Mouse (Mus musculus): ENCODE data around the gene Tssk1. TPM values are rescaled to one million over a fixed set of nuclear protein-coding genes. Genes with fewer than 3 reads are reported as not detected.

Gene Tssk1
- polyA plus RNA-seq, 1 experiment, result not detected

GRCm38 (mm10) chr16:17898462-17898861 is 4.4 kb downstream of the Tssk1 start, which contains the start of the genes Dgcr2 and Tssk2:
Gene Dgcr2 (minus strand): TSS chr16:17898562.
Gene Tssk2 (plus strand): TSS chr16:17898637.
- no peaks in the 10 kb centered on the region for H3K27me3 ChIP-seq (ENCODE audit: control insufficient read depth, insufficient read depth, low read length, poor library complexity, severe bottlenecking)
- TF ChIP-seq CTCF (IDR thresholded peaks at IDR 0.05; ENCODE audit: low read depth, low read length) (no peak), POLR2A (IDR thresholded peaks at IDR 0.05; ENCODE audit: insufficient read depth, low read length) (no peak), EP300 (IDR thresholded peaks at IDR 0.05; ENCODE audit: insufficient read depth, low read depth, low read length) (no peak)
- no peak within 1 kb of the TSS for H3K9ac ChIP-seq (ENCODE audit: low read depth, poor library complexity, severe bottlenecking)
- H3K4me1 ChIP-seq (ENCODE audit: control insufficient read depth, insufficient read depth, low read length), result no peaks in the 10 kb centered on the region
- H3K4me3 ChIP-seq (ENCODE audit: low read depth, low read length), result no peak within 1 kb of the TSS
- H3K9me3 ChIP-seq (replicated peaks; ENCODE audit: control insufficient read depth, insufficient read depth, low read length, poor library complexity, severe bottlenecking), result no peaks in the 10 kb centered on the region
- H3K27ac ChIP-seq (ENCODE audit: insufficient read depth, low read length), result no peak within 1 kb of the TSS
- H3K36me3 ChIP-seq (ENCODE audit: control insufficient read depth, insufficient read depth, low read length, poor library complexity, severe bottlenecking), result no peaks in the 10 kb centered on the region; the same call in 1 of the 2 replicates

- Histone ChIP-seq H3K4me1 (ENCODE audit: control insufficient read depth, insufficient read depth, low read length) (no peaks in the 10 kb centered on the region), H3K9me3 (replicated peaks; ENCODE audit: control insufficient read depth, insufficient read depth, low read length, poor library complexity, severe bottlenecking) (no peaks in the 10 kb centered on the region), H3K27me3 (ENCODE audit: control insufficient read depth, insufficient read depth, low read length, poor library complexity, severe bottlenecking) (peaks cover 11% of the 10 kb centered on the region; the same call in 1 of the 2 replicates), H3K4me3 (ENCODE audit: low read depth, low read length) (peak within 1 kb of the TSS; percentile 88), H3K27ac (ENCODE audit: insufficient read depth, low read length) (no peak within 1 kb of the TSS), H3K9ac (ENCODE audit: low read depth, poor library complexity, severe bottlenecking) (peak within 1 kb of the TSS; percentile 81), H3K36me3 (ENCODE audit: control insufficient read depth, insufficient read depth, low read length, poor library complexity, severe bottlenecking) (peaks cover 4% of the 10 kb centered on the region; the same call in 1 of the 2 replicates)
- peak; percentile 48 for TF ChIP-seq CTCF (IDR thresholded peaks at IDR 0.05; ENCODE audit: low read depth, low read length)
- TF ChIP-seq EP300 (IDR thresholded peaks at IDR 0.05; ENCODE audit: insufficient read depth, low read depth, low read length), result no peak
- no peak for TF ChIP-seq POLR2A (IDR thresholded peaks at IDR 0.05; ENCODE audit: insufficient read depth, low read length)
Observed at GRCm38 (mm10) chr16:17911052-17911595, 17.1 kb downstream of the Tssk1 start, which contains the start of gene Ess2. Gene Ess2 (minus strand): TSS chr16:17911348.

GRCm38 (mm10) chr16:17914307-17915249 is 20.6 kb downstream of the Tssk1 start, which contains the start of gene Gsc2:
Gene Gsc2 (minus strand): TSS chr16:17915059.
- Histone ChIP-seq H3K4me1 (ENCODE audit: control insufficient read depth, insufficient read depth, low read length) (no peaks in the 10 kb centered on the region), H3K36me3 (ENCODE audit: control insufficient read depth, insufficient read depth, low read length, poor library complexity, severe bottlenecking) (no peaks in the 10 kb centered on the region), H3K27ac (ENCODE audit: insufficient read depth, low read length) (no peak within 1 kb of the TSS), H3K9ac (ENCODE audit: low read depth, poor library complexity, severe bottlenecking) (peak within 1 kb of the TSS; percentile 60), H3K9me3 (replicated peaks; ENCODE audit: control insufficient read depth, insufficient read depth, low read length, poor library complexity, severe bottlenecking) (no peaks in the 10 kb centered on the region), H3K27me3 (ENCODE audit: control insufficient read depth, insufficient read depth, low read length, poor library complexity, severe bottlenecking) (peaks cover 11% of the 10 kb centered on the region; the same call in 1 of the 2 replicates), H3K4me3 (ENCODE audit: low read depth, low read length) (peak within 1 kb of the TSS; percentile 71)
- TF ChIP-seq POLR2A (IDR thresholded peaks at IDR 0.05; ENCODE audit: insufficient read depth, low read length) (no peak), CTCF (IDR thresholded peaks at IDR 0.05; ENCODE audit: low read depth, low read length) (no peak), EP300 (IDR thresholded peaks at IDR 0.05; ENCODE audit: insufficient read depth, low read depth, low read length) (no peak)

- H3K36me3 ChIP-seq (ENCODE audit: control insufficient read depth, insufficient read depth, low read length, poor library complexity, severe bottlenecking), result peaks cover 4% of the 10 kb centered on the region
- H3K4me1 ChIP-seq (ENCODE audit: control insufficient read depth, insufficient read depth, low read length), result no peaks in the 10 kb centered on the region
- no peak overlapping the region for H3K27ac ChIP-seq (ENCODE audit: insufficient read depth, low read length)
- TF ChIP-seq POLR2A (IDR thresholded peaks at IDR 0.05; ENCODE audit: insufficient read depth, low read length), result no peak
- no peak for TF ChIP-seq CTCF (IDR thresholded peaks at IDR 0.05; ENCODE audit: low read depth, low read length)
- TF ChIP-seq EP300 (IDR thresholded peaks at IDR 0.05; ENCODE audit: insufficient read depth, low read depth, low read length), result no peak
- H3K4me3 ChIP-seq (ENCODE audit: low read depth, low read length), result peak overlapping the region; percentile 10
- peak overlapping the region; percentile 61 for H3K9ac ChIP-seq (ENCODE audit: low read depth, poor library complexity, severe bottlenecking)
- H3K27me3 ChIP-seq (ENCODE audit: control insufficient read depth, insufficient read depth, low read length, poor library complexity, severe bottlenecking), result peaks cover 5% of the 10 kb centered on the region; the same call in 1 of the 2 replicates
- H3K9me3 ChIP-seq (replicated peaks; ENCODE audit: control insufficient read depth, insufficient read depth, low read length, poor library complexity, severe bottlenecking), result no peaks in the 10 kb centered on the region
Observed at GRCm38 (mm10) chr16:17920586-17920985, 26.6 kb downstream of the Tssk1 start.

- H3K36me3 ChIP-seq (ENCODE audit: control insufficient read depth, insufficient read depth, low read length, poor library complexity, severe bottlenecking), result peaks cover 9% of the 10 kb centered on the region
- H3K9ac ChIP-seq (ENCODE audit: low read depth, poor library complexity, severe bottlenecking), result peak overlapping the region; percentile 61
- H3K27ac ChIP-seq (ENCODE audit: insufficient read depth, low read length), result peak overlapping the region; percentile 86
- no peaks in the 10 kb centered on the region for H3K27me3 ChIP-seq (ENCODE audit: control insufficient read depth, insufficient read depth, low read length, poor library complexity, severe bottlenecking)
- no peaks in the 10 kb centered on the region for H3K4me1 ChIP-seq (ENCODE audit: control insufficient read depth, insufficient read depth, low read length)
- peak overlapping the region; percentile 82 for H3K4me3 ChIP-seq (ENCODE audit: low read depth, low read length)
- TF ChIP-seq CTCF (IDR thresholded peaks at IDR 0.05; ENCODE audit: low read depth, low read length), result no peak
- peak; percentile 27 for TF ChIP-seq POLR2A (IDR thresholded peaks at IDR 0.05; ENCODE audit: insufficient read depth, low read length)
- no peaks in the 10 kb centered on the region for H3K9me3 ChIP-seq (replicated peaks; ENCODE audit: control insufficient read depth, insufficient read depth, low read length, poor library complexity, severe bottlenecking)
Observed at GRCm38 (mm10) chr16:17921325-17922162, 27.5 kb downstream of the Tssk1 start.

Data from ES-Bruce4 (cell line).